Mouse (Mus musculus): ENCODE measurements around the gene Rcn2.

Rcn2 gene

GRCm38 (mm10) chr9:56097584-56098298 lies 56.1 kb downstream of the Rcn2 start:
- no peak for DNase-seq (ENCODE audit: low spot score)

GRCm38 (mm10) chr9:56100041-56100522 lies 58.4 kb downstream of the Rcn2 start:
- no peak for DNase-seq (ENCODE audit: low spot score)

- no peak for DNase-seq (ENCODE audit: low spot score)
Observed at GRCm38 (mm10) chr9:56101022-56101421, 59.4 kb downstream of the Rcn2 start.

- no peak for DNase-seq (ENCODE audit: low spot score)
Observed at GRCm38 (mm10) chr9:56104921-56105320, 63.3 kb downstream of the Rcn2 start.

GRCm38 (mm10) chr9:56106274-56107072 lies 64.8 kb downstream of the Rcn2 start:
- DNase-seq (ENCODE audit: low spot score), result no peak

- no peak for DNase-seq (ENCODE audit: low spot score)
Observed at GRCm38 (mm10) chr9:56107527-56107926, 65.9 kb downstream of the Rcn2 start.

- no peak for DNase-seq (ENCODE audit: low spot score)
Observed at GRCm38 (mm10) chr9:56108174-56108573, 66.5 kb downstream of the Rcn2 start.
